Comparison of ENCODE assay signal across 8 mouse cellular contexts in genomic region chr4:40267681-40268080, GRCm38 (mm10). TPM values are rescaled to one million over a fixed set of nuclear protein-coding genes. Genes with fewer than 3 reads are reported as not detected.
DNase-seq lines count a peak whose midpoint lies in the region; ATAC-seq and TF ChIP-seq lines count a peak whose summit lies in the region.

No protein-coding gene starts in this region.

- TF ChIP-seq CTCF in layer of hippocampus, adult 2 months (conservative IDR thresholded peaks at IDR 0.05): no peak
- TF ChIP-seq CTCF in liver, postnatal 0 days (IDR thresholded peaks at IDR 0.05; ENCODE audit: low read depth): no peak

- H3K9ac ChIP-seq in intestine, embryonic 14.5 days (ENCODE audit: low read length): peak overlapping the region; percentile 95
- peak overlapping the region; percentile 84 for H3K9ac ChIP-seq in liver, postnatal 0 days (replicated peaks)
- peak overlapping the region; percentile 86 for H3K9ac ChIP-seq in stomach, embryonic 15.5 days

- H3K27ac ChIP-seq in layer of hippocampus, adult 2 months: peak overlapping the region; percentile 99
- peak overlapping the region; percentile 57 for H3K27ac ChIP-seq in intestine, embryonic 14.5 days (ENCODE audit: low read depth)
- H3K27ac ChIP-seq in liver, postnatal 0 days (ENCODE audit: low read depth): peak overlapping the region; percentile 100
- peak overlapping the region; percentile 99 for H3K27ac ChIP-seq in stomach, embryonic 15.5 days

- peaks cover 44% of the 10 kb centered on the region for H3K36me3 ChIP-seq in intestine, embryonic 14.5 days (ENCODE audit: control insufficient read depth, insufficient read depth, low read length)
- peaks cover 20% of the 10 kb centered on the region for H3K36me3 ChIP-seq in liver, postnatal 0 days (replicated peaks; ENCODE audit: insufficient read depth, low read length)
- peaks cover 11% of the 10 kb centered on the region for H3K36me3 ChIP-seq in stomach, embryonic 15.5 days

- DNase-seq in layer of hippocampus, adult 2 months (ENCODE audit: low spot score in 2 of 2): peak in 1 of 2 experiments; percentile 23
- DNase-seq in layer of hippocampus, adult 8-10 months (ENCODE audit: low spot score in 2 of 2): no peak
- DNase-seq in brain, adult 2 months (ENCODE audit: low read depth, low spot score): peak; percentile 38
- DNase-seq in intestine, embryonic 14.5 days (ENCODE audit: low spot score): no peak
- DNase-seq in liver, postnatal 0 days: no peak
- no peak for DNase-seq in thymus, postnatal 0 days (ENCODE audit: low spot score)

- ATAC-seq in intestine, embryonic 14.5 days (replicated peaks; ENCODE audit: low FRiP score, low TSS enrichment, low read depth): no peak
- ATAC-seq in liver, postnatal 0 days: peak; percentile 27
- ATAC-seq in stomach, embryonic 15.5 days (ENCODE audit: insufficient read depth, low FRiP score, low read depth): no peak
- ATAC-seq in megakaryocyte progenitor cell, adult 5-6 weeks (replicated peaks; ENCODE audit: poor library complexity): no peak

- peak overlapping the region; percentile 89 for H3K4me3 ChIP-seq in layer of hippocampus, adult 2 months
- H3K4me3 ChIP-seq in intestine, embryonic 14.5 days (ENCODE audit: low read depth, low read length): peak overlapping the region; percentile 94
- H3K4me3 ChIP-seq in liver, postnatal 0 days (ENCODE audit: low read depth, low read length): peak overlapping the region; percentile 96
- peak overlapping the region; percentile 70 for H3K4me3 ChIP-seq in stomach, embryonic 15.5 days (replicated peaks)

- H3K4me1 ChIP-seq in intestine, embryonic 14.5 days (replicated peaks; ENCODE audit: control insufficient read depth, insufficient read depth, low read length): peaks cover 19% of the 10 kb centered on the region
- H3K4me1 ChIP-seq in liver, postnatal 0 days (ENCODE audit: insufficient read depth): peaks cover 26% of the 10 kb centered on the region
- peaks cover 24% of the 10 kb centered on the region for H3K4me1 ChIP-seq in stomach, embryonic 15.5 days

- TF ChIP-seq EP300 in liver, postnatal 0 days (IDR thresholded peaks at IDR 0.05; ENCODE audit: low read depth): no peak

- peak overlapping the region; percentile 81 for H3K4me2 ChIP-seq in intestine, embryonic 14.5 days (ENCODE audit: low read length)
- peak overlapping the region; percentile 86 for H3K4me2 ChIP-seq in liver, postnatal 0 days (ENCODE audit: low read depth, low read length)
- peak overlapping the region; percentile 95 for H3K4me2 ChIP-seq in stomach, embryonic 15.5 days

- H3K9me3 ChIP-seq in intestine, embryonic 14.5 days (ENCODE audit: control insufficient read depth, low read length): no peaks in the 10 kb centered on the region
- no peaks in the 10 kb centered on the region for H3K9me3 ChIP-seq in liver, postnatal 0 days (ENCODE audit: low read length)
- no peaks in the 10 kb centered on the region for H3K9me3 ChIP-seq in stomach, embryonic 15.5 days

- WGBS in intestine, embryonic 14.5 days: 66% methylated on average over 7 of the region's 7 CpGs
- WGBS in liver, postnatal 0 days (ENCODE audit: insufficient replicate concordance): 53% methylated on average over 7 of the region's 7 CpGs
- 64% methylated on average over 7 of the region's 7 CpGs for WGBS in stomach, embryonic 15.5 days

- H3K27me3 ChIP-seq in intestine, embryonic 14.5 days (replicated peaks; ENCODE audit: control insufficient read depth, insufficient read depth, low read length): no peaks in the 10 kb centered on the region
- H3K27me3 ChIP-seq in liver, postnatal 0 days (ENCODE audit: insufficient read depth, low read length): no peaks in the 10 kb centered on the region
- no peaks in the 10 kb centered on the region for H3K27me3 ChIP-seq in stomach, embryonic 15.5 days (replicated peaks)

RNA-seq across cellular contexts. Expression of gene Smim27, which starts 1.7 kb away (rescaled TPM):
- 10 to 100 TPM; 12.2 to 13.7 TPM for total RNA-seq in layer of hippocampus, adult 2 months (2021)
- 10 to 100 TPM; 11.1 to 27.8 (median 17.2) TPM for total RNA-seq in layer of hippocampus, adult 8-10 months (2022)
- 36.1 and 43.5 TPM in 2 replicates for polyA plus RNA-seq in intestine, embryonic 14.5 days (2014; fragmentation: Nextera tagmentation; extraction: Ambion mirVana)
- polyA plus RNA-seq in liver, postnatal 0 days (2015; fragmentation: Nextera tagmentation; extraction: Ambion mirVana): 35.8 and 39.2 TPM in 2 replicates
- 29.1 and 53.0 TPM in 2 replicates for polyA plus RNA-seq in stomach, embryonic 15.5 days (2015; fragmentation: Nextera tagmentation; extraction: Ambion mirVana)
- total RNA-seq in megakaryocyte progenitor cell, adult 5-6 weeks (2015): 9.6 and 16.7 TPM in 2 replicates
- 3.6 and 5.6 TPM in 2 replicates for total RNA-seq in megakaryocyte progenitor cell, adult 5-6 weeks (2017)
- polyA plus RNA-seq in thymus, postnatal 0 days (2015; fragmentation: Nextera tagmentation; extraction: Ambion mirVana): 60.4 and 62.3 TPM in 2 replicates

RNA-seq across cellular contexts. Expression of gene Topors, which starts 2.0 kb away (rescaled TPM):
- 10 to 100 TPM; 18.0 to 19.9 TPM for total RNA-seq in layer of hippocampus, adult 2 months (2021)
- 10 to 100 TPM; 19.1 to 21.3 (median 21.0) TPM for total RNA-seq in layer of hippocampus, adult 8-10 months (2022)
- 40.6 and 43.3 TPM in 2 replicates for polyA plus RNA-seq in intestine, embryonic 14.5 days (2014; fragmentation: Nextera tagmentation; extraction: Ambion mirVana)
- polyA plus RNA-seq in liver, postnatal 0 days (2015; fragmentation: Nextera tagmentation; extraction: Ambion mirVana): 10.4 and 12.0 TPM in 2 replicates
- polyA plus RNA-seq in stomach, embryonic 15.5 days (2015; fragmentation: Nextera tagmentation; extraction: Ambion mirVana): 39.5 and 41.8 TPM in 2 replicates
- 45.4 and 56.3 TPM in 2 replicates for total RNA-seq in megakaryocyte progenitor cell, adult 5-6 weeks (2015)
- 77.6 and 82.4 TPM in 2 replicates for total RNA-seq in megakaryocyte progenitor cell, adult 5-6 weeks (2017)
- polyA plus RNA-seq in thymus, postnatal 0 days (2015; fragmentation: Nextera tagmentation; extraction: Ambion mirVana): 28.6 and 28.9 TPM in 2 replicates

RNA-seq across cellular contexts. Expression of gene Ndufb6, which starts 11.5 kb away (rescaled TPM):
- 100 to 1,000 TPM; 164 to 179 TPM for total RNA-seq in layer of hippocampus, adult 2 months (2021)
- 100 to 1,000 TPM; 158 to 176 (median 167) TPM for total RNA-seq in layer of hippocampus, adult 8-10 months (2022)
- polyA plus RNA-seq in intestine, embryonic 14.5 days (2014; fragmentation: Nextera tagmentation; extraction: Ambion mirVana): 326 and 341 TPM in 2 replicates
- polyA plus RNA-seq in liver, postnatal 0 days (2015; fragmentation: Nextera tagmentation; extraction: Ambion mirVana): 294 and 307 TPM in 2 replicates
- polyA plus RNA-seq in stomach, embryonic 15.5 days (2015; fragmentation: Nextera tagmentation; extraction: Ambion mirVana): 324 and 340 TPM in 2 replicates
- 151 and 167 TPM in 2 replicates for total RNA-seq in megakaryocyte progenitor cell, adult 5-6 weeks (2015)
- total RNA-seq in megakaryocyte progenitor cell, adult 5-6 weeks (2017): 52.2 and 66.9 TPM in 2 replicates
- polyA plus RNA-seq in thymus, postnatal 0 days (2015; fragmentation: Nextera tagmentation; extraction: Ambion mirVana): 352 and 368 TPM in 2 replicates

RNA-seq across cellular contexts. Expression of gene Ddx58, which starts 28.1 kb away (rescaled TPM):
- 1 to 10 TPM; 4.0 to 5.7 TPM for total RNA-seq in layer of hippocampus, adult 2 months (2021)
- total RNA-seq in layer of hippocampus, adult 8-10 months (2022): 1 to 10 TPM; 3.7 to 8.2 (median 6.8) TPM
- polyA plus RNA-seq in intestine, embryonic 14.5 days (2014; fragmentation: Nextera tagmentation; extraction: Ambion mirVana): 6.4 and 8.2 TPM in 2 replicates
- polyA plus RNA-seq in liver, postnatal 0 days (2015; fragmentation: Nextera tagmentation; extraction: Ambion mirVana): 8.2 and 9.3 TPM in 2 replicates
- polyA plus RNA-seq in stomach, embryonic 15.5 days (2015; fragmentation: Nextera tagmentation; extraction: Ambion mirVana): 13.2 and 13.6 TPM in 2 replicates
- 6.7 and 13.3 TPM in 2 replicates for total RNA-seq in megakaryocyte progenitor cell, adult 5-6 weeks (2015)
- total RNA-seq in megakaryocyte progenitor cell, adult 5-6 weeks (2017): 8.2 and 9.8 TPM in 2 replicates
- 22.6 and 24.5 TPM in 2 replicates for polyA plus RNA-seq in thymus, postnatal 0 days (2015; fragmentation: Nextera tagmentation; extraction: Ambion mirVana)
